23 mouse cellular contexts compared by ENCODE assay signal in genomic region chr7:145234841-145235790, GRCm38 (mm10). TPM values are rescaled to one million over a fixed set of nuclear protein-coding genes. Genes with fewer than 3 reads are reported as not detected.
DNase-seq lines count a peak whose midpoint lies in the region; ATAC-seq and TF ChIP-seq lines count a peak whose summit lies in the region.
"Had no signal": no experiment of that assay in that cellular context is flagged by ENCODE, and none has a peak within 500 bp of the region (broad histone marks: within the 10 kb centered on the region; RNA-seq: fewer than 3 reads in every experiment).

No protein-coding gene starts in this region.

- intact Hi-C loops in gastrocnemius, adult 2 months (cut with DNase I), result no loop called here

- no peak for TF ChIP-seq CTCF in kidney, postnatal 0 days (IDR thresholded peaks at IDR 0.05; ENCODE audit: low read depth)
- TF ChIP-seq CTCF in gastrocnemius, adult 2 months (IDR thresholded peaks at IDR 0.05), result no peak

- 60% methylated on average over 10 of the region's 10 CpGs for WGBS in kidney, embryonic 14.5 days
- WGBS in kidney, postnatal 0 days, result 54% methylated on average over 10 of the region's 10 CpGs
- WGBS in forebrain, embryonic 14.5 days, result 87% methylated on average over 10 of the region's 10 CpGs

- no peaks in the 10 kb centered on the region for H3K9me3 ChIP-seq in kidney, embryonic 14.5 days (ENCODE audit: control insufficient read depth, low read length)
- H3K9me3 ChIP-seq in kidney, postnatal 0 days (replicated peaks; ENCODE audit: low read length), result no peaks in the 10 kb centered on the region
- no peaks in the 10 kb centered on the region for H3K9me3 ChIP-seq in forebrain, embryonic 14.5 days (replicated peaks; ENCODE audit: control insufficient read depth, low read length)
- H3K9me3 ChIP-seq: embryonic facial prominence, embryonic 10.5 days; forebrain, embryonic 15.5 days; G1E; heart, embryonic 10.5 days; hindbrain, embryonic 13.5 days had no signal

- no peak overlapping the region for H3K4me3 ChIP-seq in kidney, embryonic 14.5 days (ENCODE audit: low read length)
- no peak overlapping the region for H3K4me3 ChIP-seq in kidney, postnatal 0 days (replicated peaks; ENCODE audit: low read depth, low read length)
- H3K4me3 ChIP-seq in forebrain, embryonic 14.5 days (ENCODE audit: low read depth, low read length), result no peak overlapping the region
- H3K4me3 ChIP-seq in gastrocnemius, adult 2 months, result no peak overlapping the region
- H3K4me3 ChIP-seq: embryonic facial prominence, embryonic 10.5 days; forebrain, embryonic 15.5 days; heart, embryonic 10.5 days; hindbrain, embryonic 13.5 days had no signal

- peak; percentile 88 for DNase-seq in kidney, adult 11 months
- peak; percentile 45 for DNase-seq in kidney, postnatal 0 days (ENCODE audit: low spot score)
- peak; percentile 71 to 84 for DNase-seq in kidney, postnatal 36 days
- no peak for DNase-seq in adipocyte (ENCODE audit: low spot score)
- no peak for DNase-seq in forebrain, embryonic 14.5 days (ENCODE audit: low spot score)
- no peak for DNase-seq in gastrocnemius, adult 2 months
- DNase-seq: adrenal gland, postnatal 14 days; B cell, adult 2 months; cerebellum, adult 18-20 months; cerebellum, adult 9-11 months; gastrocnemius, postnatal 10 days; heart, adult 18-20 months; heart, postnatal 10 days; heart, postnatal 4 days had no signal

- no peak overlapping the region for H3K9ac ChIP-seq in kidney, embryonic 14.5 days (ENCODE audit: low read depth, low read length)
- no peak overlapping the region for H3K9ac ChIP-seq in kidney, postnatal 0 days (ENCODE audit: low read depth, low read length)
- H3K9ac ChIP-seq in forebrain, embryonic 14.5 days (ENCODE audit: low read length), result no peak overlapping the region
- H3K9ac ChIP-seq: forebrain, embryonic 15.5 days; hindbrain, embryonic 13.5 days had no signal

- H3K27ac ChIP-seq in kidney, embryonic 14.5 days (ENCODE audit: low read depth, low read length), result no peak overlapping the region
- peak overlapping the region; percentile 64 for H3K27ac ChIP-seq in kidney, postnatal 0 days
- no peak overlapping the region for H3K27ac ChIP-seq in forebrain, embryonic 14.5 days (ENCODE audit: low read depth, low read length)
- no peak overlapping the region for H3K27ac ChIP-seq in gastrocnemius, adult 2 months
- H3K27ac ChIP-seq: embryonic facial prominence, embryonic 10.5 days; forebrain, embryonic 15.5 days; heart, embryonic 10.5 days; hindbrain, embryonic 13.5 days had no signal

- ATAC-seq in kidney, embryonic 14.5 days (ENCODE audit: low FRiP score, low TSS enrichment), result no peak
- peak; percentile 64; the same call in 1 of the 2 replicates for ATAC-seq in kidney, postnatal 0 days (replicated peaks; ENCODE audit: low FRiP score, low read depth)
- ATAC-seq in forebrain, embryonic 14.5 days, result no peak
- ATAC-seq: CD4-positive, CD25-positive, alpha-beta regulatory T cell, adult 4 months; forebrain, embryonic 15.5 days had no signal

- H3K4me2 ChIP-seq in kidney, embryonic 14.5 days (replicated peaks; ENCODE audit: low read depth, low read length), result no peak overlapping the region
- no peak overlapping the region for H3K4me2 ChIP-seq in kidney, postnatal 0 days (ENCODE audit: low read length)
- H3K4me2 ChIP-seq in forebrain, embryonic 14.5 days (ENCODE audit: low read length), result no peak overlapping the region
- H3K4me2 ChIP-seq: forebrain, embryonic 15.5 days; hindbrain, embryonic 13.5 days had no signal

- H3K4me1 ChIP-seq in kidney, embryonic 14.5 days (ENCODE audit: control insufficient read depth, insufficient read depth, low read length), result peaks cover 25% of the 10 kb centered on the region
- H3K4me1 ChIP-seq in kidney, postnatal 0 days (replicated peaks; ENCODE audit: insufficient read depth, low read length), result peaks cover 14% of the 10 kb centered on the region
- no peaks in the 10 kb centered on the region; the same call in 1 of the 2 replicates for H3K4me1 ChIP-seq in forebrain, embryonic 14.5 days (ENCODE audit: control insufficient read depth, insufficient read depth, low read length)
- H3K4me1 ChIP-seq: forebrain, embryonic 15.5 days had no signal

- H3K27me3 ChIP-seq in kidney, embryonic 14.5 days (ENCODE audit: control insufficient read depth, insufficient read depth, low read length), result no peaks in the 10 kb centered on the region
- H3K27me3 ChIP-seq in kidney, postnatal 0 days (ENCODE audit: insufficient read depth, low read length), result no peaks in the 10 kb centered on the region
- no peaks in the 10 kb centered on the region for H3K27me3 ChIP-seq in forebrain, embryonic 14.5 days (replicated peaks; ENCODE audit: control insufficient read depth, insufficient read depth, low read length)
- H3K27me3 ChIP-seq: forebrain, embryonic 15.5 days; hindbrain, embryonic 13.5 days had no signal

- no peaks in the 10 kb centered on the region for H3K36me3 ChIP-seq in kidney, embryonic 14.5 days (ENCODE audit: control insufficient read depth, insufficient read depth, low read length)
- H3K36me3 ChIP-seq in kidney, postnatal 0 days (ENCODE audit: insufficient read depth, low read length), result no peaks in the 10 kb centered on the region
- H3K36me3 ChIP-seq in forebrain, embryonic 14.5 days (ENCODE audit: control insufficient read depth, insufficient read depth, low read length), result no peaks in the 10 kb centered on the region
- H3K36me3 ChIP-seq: embryonic facial prominence, embryonic 10.5 days; forebrain, embryonic 15.5 days; G1E; heart, embryonic 10.5 days; hindbrain, embryonic 13.5 days had no signal

RNA-seq across cellular contexts. Expression of gene 1810010D01Rik, which starts 27.2 kb away (rescaled TPM):
- polyA plus RNA-seq in kidney, embryonic 14.5 days (2014; fragmentation: Nextera tagmentation; extraction: Ambion mirVana), result 0.46 TPM in 1 of 2 replicates, not detected in the other
- not detected in 2 replicates for polyA plus RNA-seq in kidney, postnatal 0 days (2015; fragmentation: Nextera tagmentation; extraction: Ambion mirVana)
- polyA plus RNA-seq in forebrain, embryonic 14.5 days (2014; fragmentation: Nextera tagmentation; extraction: Ambion mirVana), result not detected in 2 replicates
- total RNA-seq in gastrocnemius, adult 2 months (2021), result under 1 TPM in 1 of 2 experiments, not detected in 1; 0.67 TPM
- total RNA-seq: adrenal gland, postnatal 14 days; G1E; heart, postnatal 10 days had no signal
- polyA plus RNA-seq: CD4-positive, CD25-positive, alpha-beta regulatory T cell, adult 4 months; embryonic facial prominence, embryonic 10.5 days; embryonic facial prominence, embryonic 14.5 days; G1E; heart, embryonic 14.5 days; hindbrain, embryonic 13.5 days had no signal

RNA-seq across cellular contexts. Expression of gene Tpcn2, which starts 48.7 kb away (rescaled TPM):
- 4.0 and 4.4 TPM in 2 replicates for polyA plus RNA-seq in kidney, embryonic 14.5 days (2014; fragmentation: Nextera tagmentation; extraction: Ambion mirVana)
- 7.7 and 8.7 TPM in 2 replicates for polyA plus RNA-seq in kidney, postnatal 0 days (2015; fragmentation: Nextera tagmentation; extraction: Ambion mirVana)
- 0.46 and 0.86 TPM in 2 replicates for polyA plus RNA-seq in forebrain, embryonic 14.5 days (2014; fragmentation: Nextera tagmentation; extraction: Ambion mirVana)
- total RNA-seq in gastrocnemius, adult 2 months (2021), result 1 to 10 TPM; 1.4 to 1.5 TPM

Comparison
In these comparisons a context has a peak if more than half of its experiments do, and no peak if none do; other contexts are left out.
1. DNase-seq: peak in kidney, adult 11 months (single experiment), kidney, postnatal 0 days (single experiment) and kidney, postnatal 36 days (2 of 2); none in adipocyte (single experiment), forebrain, embryonic 14.5 days (single experiment) and gastrocnemius, adult 2 months (single experiment).